Mouse (Mus musculus): ENCODE data around the gene Ssr3. TPM values are rescaled to one million over a fixed set of nuclear protein-coding genes. Genes with fewer than 3 reads are reported as not detected.
A peak's percentile ranks its signal among the peaks of the same experiment; 100 is the strongest.

Ssr3 gene
- polyA plus RNA-seq, 1 experiment = 21.9 TPM

GRCm38 (mm10) chr3:65391784-65392420, 521 bp downstream of the Ssr3 start:
- Histone ChIP-seq H3K27ac (ENCODE audit: insufficient read depth, low read length) (peak overlapping the region; percentile 79), H3K36me3 (ENCODE audit: control insufficient read depth, insufficient read depth, low read length) (peaks cover 14% of the 10 kb centered on the region), H3K4me1 (ENCODE audit: control insufficient read depth, insufficient read depth, insufficient read length) (no peaks in the 10 kb centered on the region), H3K27me3 (ENCODE audit: control insufficient read depth, insufficient read depth, low read length) (no peaks in the 10 kb centered on the region), H3K4me3 (ENCODE audit: extremely low read depth, insufficient read depth, insufficient read length) (peak overlapping the region; percentile 96)
- no peak for TF ChIP-seq CTCF (IDR thresholded peaks at IDR 0.05; ENCODE audit: extremely low read depth, insufficient read depth, insufficient read length, insufficient replicate concordance)
- no peak for TF ChIP-seq POLR2A (IDR thresholded peaks at IDR 0.05; ENCODE audit: low read depth, low read length)
- no peak for DNase-seq (ENCODE audit: low read depth in 1 of 2, low spot score in 2 of 2)
- WGBS = 1% methylated on average over 37 of the region's 37 CpGs

- Histone ChIP-seq H3K4me1 (ENCODE audit: control insufficient read depth, insufficient read depth, insufficient read length) (no peaks in the 10 kb centered on the region), H3K4me3 (ENCODE audit: extremely low read depth, insufficient read depth, insufficient read length) (peak overlapping the region; percentile 96), H3K27me3 (ENCODE audit: control insufficient read depth, insufficient read depth, low read length) (no peaks in the 10 kb centered on the region), H3K36me3 (ENCODE audit: control insufficient read depth, insufficient read depth, low read length) (peaks cover 20% of the 10 kb centered on the region), H3K27ac (ENCODE audit: insufficient read depth, low read length) (no peak overlapping the region)
- 43% methylated on average over 6 of the region's 6 CpGs for WGBS
- no peak for DNase-seq (ENCODE audit: low read depth in 1 of 2, low spot score in 2 of 2)
- TF ChIP-seq CTCF (IDR thresholded peaks at IDR 0.05; ENCODE audit: extremely low read depth, insufficient read depth, insufficient read length, insufficient replicate concordance) = no peak
- TF ChIP-seq POLR2A (IDR thresholded peaks at IDR 0.05; ENCODE audit: low read depth, low read length) = no peak
Observed at GRCm38 (mm10) chr3:65391222-65391783, 1.1 kb downstream of the Ssr3 start.

GRCm38 (mm10) chr3:65385771-65386170, 6.7 kb downstream of the Ssr3 start:
- H3K36me3 ChIP-seq (ENCODE audit: control insufficient read depth, insufficient read depth, low read length) = peaks cover 40% of the 10 kb centered on the region
- no peak overlapping the region for H3K4me3 ChIP-seq (ENCODE audit: extremely low read depth, insufficient read depth, insufficient read length)
- no peak for DNase-seq (ENCODE audit: low read depth in 1 of 2, low spot score in 2 of 2)

GRCm38 (mm10) chr3:65384431-65384830, 8.0 kb downstream of the Ssr3 start:
- H3K36me3 ChIP-seq (ENCODE audit: control insufficient read depth, insufficient read depth, low read length) = peaks cover 44% of the 10 kb centered on the region
- no peak overlapping the region for H3K4me3 ChIP-seq (ENCODE audit: extremely low read depth, insufficient read depth, insufficient read length)
- H3K4me1 ChIP-seq (ENCODE audit: control insufficient read depth, insufficient read depth, insufficient read length) = no peaks in the 10 kb centered on the region
- DNase-seq (ENCODE audit: low read depth in 1 of 2, low spot score in 2 of 2) = no peak
- no peak overlapping the region for H3K27ac ChIP-seq (ENCODE audit: insufficient read depth, low read length)
- no peak for TF ChIP-seq POLR2A (IDR thresholded peaks at IDR 0.05; ENCODE audit: low read depth, low read length)
- TF ChIP-seq CTCF (IDR thresholded peaks at IDR 0.05; ENCODE audit: extremely low read depth, insufficient read depth, insufficient read length, insufficient replicate concordance) = no peak
- H3K27me3 ChIP-seq (ENCODE audit: control insufficient read depth, insufficient read depth, low read length) = no peaks in the 10 kb centered on the region
- 95% methylated on average over 3 of the region's 3 CpGs for WGBS

More at GRCm38 (mm10) chr3:65385771-65386170, 6.7 kb downstream of the Ssr3 start:
- TF ChIP-seq CTCF (IDR thresholded peaks at IDR 0.05; ENCODE audit: extremely low read depth, insufficient read depth, insufficient read length, insufficient replicate concordance) = no peak
- no peak for TF ChIP-seq POLR2A (IDR thresholded peaks at IDR 0.05; ENCODE audit: low read depth, low read length)
- Histone ChIP-seq H3K27ac (ENCODE audit: insufficient read depth, low read length) (no peak overlapping the region), H3K4me1 (ENCODE audit: control insufficient read depth, insufficient read depth, insufficient read length) (no peaks in the 10 kb centered on the region), H3K27me3 (ENCODE audit: control insufficient read depth, insufficient read depth, low read length) (no peaks in the 10 kb centered on the region)

- WGBS = 95% methylated on average over 4 of the region's 4 CpGs
- Histone ChIP-seq H3K27me3 (ENCODE audit: control insufficient read depth, insufficient read depth, low read length) (no peaks in the 10 kb centered on the region), H3K27ac (ENCODE audit: insufficient read depth, low read length) (no peak overlapping the region), H3K4me3 (ENCODE audit: extremely low read depth, insufficient read depth, insufficient read length) (no peak overlapping the region), H3K36me3 (ENCODE audit: control insufficient read depth, insufficient read depth, low read length) (peaks cover 25% of the 10 kb centered on the region), H3K4me1 (ENCODE audit: control insufficient read depth, insufficient read depth, insufficient read length) (no peaks in the 10 kb centered on the region)
- DNase-seq (ENCODE audit: low read depth in 1 of 2, low spot score in 2 of 2) = no peak
- TF ChIP-seq POLR2A (IDR thresholded peaks at IDR 0.05; ENCODE audit: low read depth, low read length) = no peak
- no peak for TF ChIP-seq CTCF (IDR thresholded peaks at IDR 0.05; ENCODE audit: extremely low read depth, insufficient read depth, insufficient read length, insufficient replicate concordance)
Observed at GRCm38 (mm10) chr3:65381094-65381493, 11.3 kb downstream of the Ssr3 start.

GRCm38 (mm10) chr3:65379884-65380539, 12.4 kb downstream of the Ssr3 start:
- Histone ChIP-seq H3K27ac (ENCODE audit: insufficient read depth, low read length) (no peak overlapping the region), H3K4me3 (ENCODE audit: extremely low read depth, insufficient read depth, insufficient read length) (no peak overlapping the region), H3K36me3 (ENCODE audit: control insufficient read depth, insufficient read depth, low read length) (peaks cover 21% of the 10 kb centered on the region), H3K4me1 (ENCODE audit: control insufficient read depth, insufficient read depth, insufficient read length) (no peaks in the 10 kb centered on the region), H3K27me3 (ENCODE audit: control insufficient read depth, insufficient read depth, low read length) (no peaks in the 10 kb centered on the region)
- DNase-seq (ENCODE audit: low read depth in 1 of 2, low spot score in 2 of 2) = peak in 1 of 2 experiments; percentile 34
- 75% methylated on average over 4 of the region's 4 CpGs for WGBS
- TF ChIP-seq POLR2A (IDR thresholded peaks at IDR 0.05; ENCODE audit: low read depth, low read length) (no peak), CTCF (IDR thresholded peaks at IDR 0.05; ENCODE audit: extremely low read depth, insufficient read depth, insufficient read length, insufficient replicate concordance) (peak; percentile 49; the same call in 1 of the 2 replicates)

GRCm38 (mm10) chr3:65378724-65379123, 13.7 kb downstream of the Ssr3 start:
- DNase-seq (ENCODE audit: low read depth in 1 of 2, low spot score in 2 of 2) = no peak
- Histone ChIP-seq H3K27ac (ENCODE audit: insufficient read depth, low read length) (no peak overlapping the region), H3K4me3 (ENCODE audit: extremely low read depth, insufficient read depth, insufficient read length) (no peak overlapping the region), H3K4me1 (ENCODE audit: control insufficient read depth, insufficient read depth, insufficient read length) (no peaks in the 10 kb centered on the region), H3K27me3 (ENCODE audit: control insufficient read depth, insufficient read depth, low read length) (no peaks in the 10 kb centered on the region), H3K36me3 (ENCODE audit: control insufficient read depth, insufficient read depth, low read length) (peaks cover 17% of the 10 kb centered on the region)
- TF ChIP-seq CTCF (IDR thresholded peaks at IDR 0.05; ENCODE audit: extremely low read depth, insufficient read depth, insufficient read length, insufficient replicate concordance) (no peak), POLR2A (IDR thresholded peaks at IDR 0.05; ENCODE audit: low read depth, low read length) (no peak)

All from spleen, adult 2 months (tissue).